Mouse (Mus musculus): Measurements from ENCODE around the gene Slc16a8.

- no peak for TF ChIP-seq CTCF (IDR thresholded peaks at IDR 0.05)
- TF ChIP-seq EP300 (IDR thresholded peaks at IDR 0.05), result no peak
Measured at GRCm38 (mm10) chr15:79208211-79208610, 46.4 kb downstream of the Slc16a8 start.

Data from lung, postnatal 0 days (tissue).